Mouse (Mus musculus) adipose tissue, adult 10 weeks (tissue): ENCODE measurements around the gene Xpnpep2. TPM values are rescaled to one million over a fixed set of nuclear protein-coding genes. Genes with fewer than 3 reads are reported as not detected.

Source experiments
- polyA plus RNA-seq: library from polyadenylated mRNA; stranded (reverse); fragments of 350-450 nt; fragmentation: Illumina TruSeq; extraction: RNeasy Lipid Tissue Mini Kit (QIAGEN cat#74804); gene quantifications from one replicate; pipeline ENCODE4 v1.2.3, GENCODE M21; 2014; ENCODE audit warnings: low read depth, low replicate concordance

Xpnpep2 gene
- 2.3 TPM for polyA plus RNA-seq

GRCm38 (mm10) chrX:48108394-48109315 lies at the start of gene Xpnpep2:
Gene Xpnpep2, plus strand, starts transcription at chrX:48108725.

GRCm38 (mm10) chrX:48146262-48146661 lies 37.7 kb downstream of the Xpnpep2 start, which contains the start of gene Sash3:
Gene Sash3, plus strand, starts transcription at chrX:48146436.

Other genes with a start within 250 kb of the Xpnpep2 start
- 9.8 TPM for gene Smarca1, start 215.8 kb upstream of the Xpnpep2 start, polyA plus RNA-seq
- 55.8 TPM for gene Ocrl, start 196.3 kb upstream of the Xpnpep2 start, polyA plus RNA-seq
- gene Apln, start 73.9 kb upstream of the Xpnpep2 start, polyA plus RNA-seq: 2.9 TPM
- 4.9 TPM for gene Sash3, start 37.7 kb downstream of the Xpnpep2 start, polyA plus RNA-seq
- 17.3 TPM for gene Zdhhc9, start 100.2 kb downstream of the Xpnpep2 start, polyA plus RNA-seq
- 12.4 TPM for gene Utp14a, start 148.1 kb downstream of the Xpnpep2 start, polyA plus RNA-seq
- gene Bcorl1, start 232.6 kb downstream of the Xpnpep2 start, polyA plus RNA-seq: 5.8 TPM